Mouse (Mus musculus) heart, postnatal 0 days (tissue): ENCODE results near the gene Nr2f1.

Source experiments
- CTCF ChIP-seq: IDR thresholded peaks from 2 replicates; pipeline ENCODE4 v1.5.1; 2016; ENCODE audit warnings: antibody characterized with exemption, control low read depth, low read depth
- EP300 ChIP-seq: IDR thresholded peaks from 2 replicates; pipeline ENCODE4 v1.6.1; 2016; ENCODE audit warnings: antibody characterized with exemption, low read depth

GRCm38 (mm10) chr13:78184786-78185466 lies 14.6 kb downstream of the Nr2f1 start:
- no peak for TF ChIP-seq CTCF
- TF ChIP-seq EP300 = no peak
